Mouse (Mus musculus) cortical plate, adult 2 months (tissue): Measurements from ENCODE around the gene Zfp518a.

Experiments used
- CTCF ChIP-seq: fragments of 200-500 bp; IDR thresholded peaks from 2 replicates; pipeline ENCODE4 v1.5.1; 2011; ENCODE audit warnings: mild to moderate bottlenecking, control low read depth, low read length; ENCODE audit not compliant: insufficient read depth; ENCODE audit errors: extremely low read depth
- POLR2A ChIP-seq: fragments of 200-500 bp; IDR thresholded peaks from 2 replicates; pipeline ENCODE4 v1.6.1; 2011; ENCODE audit warnings: mild to moderate bottlenecking, low read length, control low read depth; ENCODE audit not compliant: insufficient read depth; ENCODE audit errors: extremely low read depth

GRCm38 (mm10) chr19:40964367-40964891 is 69.9 kb downstream of the Zfp518a start:
- TF ChIP-seq POLR2A, result no peak
- TF ChIP-seq CTCF, result no peak
